Mouse (Mus musculus) heart, postnatal 14 days (tissue): Measurements from ENCODE around the gene Stx1a. TPM values are rescaled to one million over a fixed set of nuclear protein-coding genes. Genes with fewer than 3 reads are reported as not detected.

Experiments
- DNase-seq, 2 experiments: peaks; one replicate each; pipeline ENCODE4 v3.0.0; 2021 to 2022
- intact Hi-C: fragments of 180-260 bp; cut with DNase I; formaldehyde crosslinking; loops from one replicate; pipeline ENCODE4 v1.15.1; 2025
- total RNA-seq, 2 experiments: library from RNA; stranded (reverse); gene quantifications; 2 replicates each; pipeline ENCODE4 v1.2.3; 2021

Gene Stx1a
- total RNA-seq, 2 experiments from 2014 or later, result 2.6 to 4.3 TPM

DNA sequence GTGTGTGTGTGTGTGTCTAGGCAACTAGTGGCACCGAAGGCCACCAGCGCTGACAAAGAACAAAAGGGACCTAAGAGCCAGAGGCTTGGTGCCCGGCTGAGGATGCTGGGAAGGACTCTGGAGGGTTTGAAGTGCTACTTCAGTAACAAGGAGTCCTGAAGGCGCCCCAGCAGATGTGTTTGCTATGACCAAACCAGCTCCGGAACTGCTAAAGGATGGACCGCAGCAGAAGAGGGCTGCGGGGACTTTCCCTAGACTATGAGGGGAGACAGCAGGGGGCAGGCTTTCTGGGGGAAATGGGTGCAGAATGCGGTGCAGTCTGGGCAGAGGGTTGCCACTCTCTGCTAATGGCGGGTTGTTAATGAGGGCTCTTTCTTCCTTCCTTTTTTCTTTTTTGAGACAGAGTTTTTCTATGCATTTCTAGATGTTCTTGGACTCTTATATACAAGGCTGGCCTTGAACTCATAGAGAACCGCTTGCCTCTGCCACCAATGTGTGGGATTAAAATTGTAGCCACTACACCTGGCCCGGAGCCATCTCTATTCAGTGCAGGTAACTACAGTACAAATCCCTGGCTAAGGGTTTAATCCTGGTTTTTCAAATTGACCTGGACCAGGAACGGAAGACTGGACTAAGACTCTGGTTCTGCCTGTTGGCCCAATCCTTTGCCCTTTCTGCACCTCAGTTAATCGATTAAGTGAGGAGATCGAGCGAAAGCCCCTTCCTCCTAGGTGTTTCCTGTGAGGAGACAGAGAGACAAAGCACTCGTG, 15.3 kb upstream of the Stx1a start:
- no peak for DNase-seq
- intact Hi-C loops, result no loop called here

DNA sequence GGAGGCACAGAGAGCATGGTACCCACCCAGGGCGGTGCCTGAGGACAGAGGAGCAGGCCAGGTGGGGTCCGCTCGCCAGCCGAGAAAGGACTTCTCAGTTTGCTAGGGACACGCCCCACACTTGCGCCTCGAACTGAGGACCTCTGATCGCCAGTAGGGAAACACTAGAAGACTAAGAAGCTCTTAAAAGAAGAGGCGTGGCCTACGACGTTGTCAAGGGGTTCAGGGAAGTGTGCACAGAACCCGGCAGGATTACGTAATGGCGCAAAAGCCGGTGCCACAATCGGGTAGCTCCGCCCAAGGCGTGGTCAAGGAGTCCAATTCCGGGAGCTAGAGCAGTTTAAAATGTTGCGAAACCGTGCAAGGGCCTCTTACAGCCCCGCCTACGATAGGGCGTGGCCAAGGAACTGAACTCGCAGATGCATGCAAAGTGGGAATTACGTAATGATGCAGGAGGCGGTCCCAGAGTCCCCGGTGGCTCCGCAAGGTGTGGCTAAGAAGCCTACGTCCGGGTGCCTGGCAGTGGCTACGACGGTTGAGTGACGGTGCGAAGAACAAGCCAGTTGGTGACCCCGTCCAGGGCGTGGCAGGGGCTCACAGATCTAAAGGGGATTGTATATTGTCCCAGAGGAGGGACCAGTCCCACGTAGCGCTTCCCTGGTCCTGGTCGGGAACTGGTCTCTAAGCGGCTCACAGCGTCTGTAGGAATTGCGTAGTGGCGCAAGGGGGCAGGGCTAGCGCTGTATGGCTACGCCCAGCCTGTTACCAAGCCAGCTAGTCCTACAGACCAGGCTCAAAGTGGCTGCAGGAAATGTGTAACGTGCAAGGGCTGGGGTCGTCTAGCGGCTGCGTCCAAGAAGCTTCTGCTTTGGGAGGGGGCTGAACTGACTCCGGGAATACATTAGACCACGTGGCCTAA, 14.4 kb upstream of the Stx1a start, which contains the start of gene Abhd11:
Gene Abhd11 (plus strand): TSS at position 482 of the 919 bp plus-strand sequence.
- intact Hi-C loops, result no loop called here
- DNase-seq, result peak; percentile 97 to 98

DNA sequence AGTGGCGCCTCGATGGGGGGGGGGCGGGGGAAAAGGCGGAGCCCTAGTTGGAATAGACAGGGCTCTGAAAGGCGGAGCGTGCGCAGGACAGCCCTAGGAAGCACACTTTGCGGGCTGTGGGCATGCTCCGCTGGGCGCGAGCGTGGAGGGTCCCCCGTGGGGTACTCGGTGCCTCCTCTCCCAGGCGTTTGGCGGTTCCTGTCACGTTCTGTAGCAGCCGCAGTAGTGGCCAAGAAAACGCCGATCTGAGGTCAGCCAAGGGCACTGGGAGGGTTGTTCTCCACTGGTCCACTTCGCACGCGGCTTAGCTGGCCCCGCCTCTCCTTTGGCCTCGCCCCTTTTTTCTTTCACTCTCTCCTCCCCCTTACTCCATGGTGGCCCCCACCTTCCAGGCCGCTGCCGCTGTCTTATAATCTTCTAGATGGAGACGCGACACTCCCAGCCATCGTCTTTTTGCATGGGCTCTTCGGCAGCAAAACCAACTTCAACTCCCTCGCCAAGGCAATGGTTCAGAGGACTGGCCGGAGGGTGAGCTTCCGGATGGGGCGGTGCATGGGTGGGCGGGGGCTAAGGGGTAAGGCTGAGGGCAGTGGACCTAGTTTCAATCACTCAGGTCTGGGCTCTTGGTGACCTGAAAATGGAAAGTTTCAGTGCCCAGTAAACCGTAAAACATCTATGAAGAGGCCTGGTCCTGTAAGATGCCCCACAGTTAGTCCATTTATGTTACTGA, 13.5 kb upstream of the Stx1a start:
- DNase-seq, result peak; percentile 84
- intact Hi-C loops, result loop anchor here (10.0 kb wide), 1 partner anchor 95 kb away; no protein-coding TSS in a partner anchor

DNA sequence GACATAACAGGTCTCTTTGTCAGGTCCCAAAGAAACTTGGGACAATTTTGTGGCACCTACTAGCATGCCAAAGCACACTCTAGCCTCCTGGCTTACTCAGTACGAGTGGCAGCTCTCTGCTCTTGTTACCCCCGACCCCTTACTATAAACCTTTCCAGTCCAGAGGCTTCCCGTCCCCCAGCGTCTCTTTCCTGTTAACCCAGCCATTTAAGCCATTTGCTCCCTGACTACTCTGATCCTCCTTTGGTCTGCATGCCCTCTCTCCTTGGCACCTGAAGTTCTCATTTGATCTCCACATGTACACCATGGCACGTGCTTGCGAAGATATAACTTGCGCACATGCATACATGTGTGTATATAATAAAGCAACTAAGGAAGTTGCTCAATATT, 13.0 kb upstream of the Stx1a start:
- DNase-seq, result no peak
- intact Hi-C loops, result loop anchor here (10.0 kb wide), 1 partner anchor 94 kb away; no protein-coding TSS in a partner anchor

DNA sequence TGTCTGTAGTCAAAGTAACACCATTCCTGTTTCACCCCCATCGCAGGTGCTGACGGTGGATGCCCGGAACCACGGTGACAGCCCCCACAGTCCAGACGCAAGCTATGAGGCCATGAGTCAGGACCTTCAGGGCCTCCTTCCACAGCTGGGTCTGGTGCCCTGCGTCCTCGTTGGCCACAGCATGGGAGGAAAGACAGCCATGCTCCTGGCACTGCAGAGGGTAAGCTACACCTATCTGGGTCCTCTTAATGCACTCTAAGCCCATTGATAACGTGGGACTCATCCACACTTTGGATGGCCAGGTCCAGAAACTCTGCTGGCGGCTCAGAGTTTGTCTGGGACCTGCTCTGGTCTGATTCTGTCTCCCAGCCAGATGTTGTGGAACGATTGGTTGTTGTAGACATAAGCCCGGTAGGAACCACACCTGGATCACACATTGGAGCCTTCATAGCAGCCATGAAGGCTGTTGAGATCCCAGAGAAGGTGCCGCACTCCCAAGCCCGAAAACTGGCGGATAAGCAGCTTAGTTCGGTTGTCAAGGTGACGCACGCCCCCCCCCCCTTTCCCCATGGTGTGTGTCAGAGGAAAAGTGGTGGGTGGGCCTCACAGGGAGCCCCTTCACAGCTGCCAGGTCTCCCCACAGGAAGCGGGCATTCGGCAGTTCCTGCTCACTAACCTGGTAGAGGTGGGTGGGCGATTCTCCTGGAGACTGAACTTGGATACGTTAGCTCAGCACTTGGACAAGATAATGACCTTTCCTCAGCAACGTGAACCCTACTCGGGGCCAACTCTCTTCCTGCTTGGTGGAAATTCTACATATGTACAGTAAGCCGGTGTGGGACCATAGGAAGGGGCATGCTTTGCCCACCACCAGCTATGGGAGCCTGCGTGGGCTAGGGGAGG, 12.2 kb upstream of the Stx1a start:
- intact Hi-C loops, result loop anchor here (10.0 kb wide), 1 partner anchor 94 kb away; no protein-coding TSS in a partner anchor
- no peak for DNase-seq

DNA sequence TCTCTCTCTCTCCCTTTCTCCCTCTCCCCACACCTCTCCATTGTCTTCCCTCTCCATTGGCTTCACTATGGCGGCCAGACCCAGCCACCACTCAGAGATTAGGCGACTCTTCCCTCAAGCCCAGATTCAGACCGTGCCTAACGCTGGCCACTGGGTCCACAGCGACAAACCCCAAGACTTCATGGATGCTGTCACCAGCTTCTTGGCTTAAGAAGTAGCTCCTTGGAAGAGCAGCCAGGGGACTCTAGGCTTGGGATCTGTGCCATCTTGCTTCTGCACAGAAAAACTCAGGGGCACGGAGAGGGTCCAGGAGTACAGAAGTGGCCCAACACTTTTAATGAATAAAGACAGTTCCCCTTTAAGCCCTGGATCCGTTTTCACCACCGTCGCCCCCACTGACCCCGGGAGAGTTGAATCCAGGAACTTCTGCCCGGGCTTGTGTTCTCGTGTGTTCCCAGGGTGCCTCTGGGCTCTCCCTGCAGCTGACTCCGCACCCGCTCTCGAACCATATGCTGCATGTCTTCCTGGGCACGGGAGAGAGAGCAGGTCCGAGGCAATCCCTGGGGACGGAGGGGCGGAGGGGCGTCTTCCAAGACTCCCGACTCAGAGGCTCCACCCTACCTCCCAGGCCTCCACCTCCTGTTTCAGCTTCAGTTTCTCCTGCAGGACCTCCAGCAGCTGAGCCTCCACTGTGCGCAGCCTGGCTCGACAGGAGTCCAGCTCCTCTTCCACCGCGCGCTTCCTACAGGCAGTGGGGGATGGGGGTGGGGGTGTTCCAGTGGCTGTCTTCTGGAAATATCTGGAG, 11.3 kb upstream of the Stx1a start:
- no peak for DNase-seq
- intact Hi-C loops, result loop anchor here (10.0 kb wide), 1 partner anchor 93 kb away; no protein-coding TSS in a partner anchor

DNA sequence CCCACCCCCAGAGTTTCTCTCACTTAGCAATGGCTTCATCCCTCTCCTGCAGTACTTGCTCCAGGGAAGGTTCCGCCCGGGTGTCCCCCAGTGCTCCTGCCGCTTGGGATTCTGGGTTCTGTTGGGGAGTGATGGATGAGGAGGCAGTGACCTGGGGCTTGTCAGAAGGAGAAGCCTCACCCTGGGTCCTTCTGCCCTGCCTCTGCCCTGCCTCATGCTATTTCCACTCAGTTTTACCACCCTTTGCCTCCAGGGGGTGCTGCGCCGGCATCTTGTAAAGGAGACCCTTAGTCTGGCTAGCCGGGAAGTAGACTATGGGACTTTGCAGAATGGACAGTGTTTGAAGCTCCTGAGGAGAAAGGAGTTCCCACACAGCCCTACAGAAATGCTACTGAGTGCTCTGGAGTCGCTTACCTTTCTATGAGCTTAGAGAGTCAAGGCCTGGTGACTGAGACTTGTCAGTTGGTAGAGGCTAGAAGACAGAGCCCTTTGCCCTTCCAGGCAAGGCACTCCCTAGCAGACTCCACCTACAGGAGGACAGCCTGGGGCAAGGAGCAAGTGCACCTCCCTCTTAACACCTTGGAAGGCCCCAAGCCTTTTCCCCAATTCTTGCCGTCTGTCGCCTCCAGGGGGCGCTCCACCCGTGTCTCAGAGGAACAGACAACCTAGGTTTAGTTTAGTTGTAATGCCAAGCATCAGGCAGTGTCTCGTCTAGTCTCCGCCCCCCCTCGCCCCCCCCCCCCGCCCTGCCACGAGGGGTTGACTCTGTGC, 10.4 kb upstream of the Stx1a start:
- intact Hi-C loops, result loop anchor here (10.0 kb wide), 1 partner anchor 92 kb away; no protein-coding TSS in a partner anchor
- peak; percentile 79 to 84 for DNase-seq

DNA sequence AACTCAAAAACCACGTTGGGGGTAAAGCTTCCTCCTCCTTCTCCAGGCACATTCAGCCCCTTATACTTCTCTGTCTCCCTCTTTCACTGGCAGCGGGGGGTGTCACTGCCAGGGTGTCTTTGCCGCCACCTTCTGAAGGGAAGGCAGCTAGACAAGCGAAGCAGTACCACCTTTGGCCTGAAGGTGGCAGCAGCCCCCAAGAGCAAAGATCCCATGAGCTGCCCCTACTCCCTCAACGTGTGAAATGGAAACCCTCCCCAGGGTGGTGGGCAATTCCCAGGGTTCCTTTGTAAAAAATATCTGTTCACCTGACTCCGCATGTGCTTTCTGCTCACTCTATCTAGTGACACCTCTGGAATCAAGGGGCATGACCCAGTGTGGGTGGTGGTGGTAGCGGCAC, 7.8 kb upstream of the Stx1a start:
- intact Hi-C loops, result loop anchor here (2.0 to 10.0 kb wide), 4 partner anchors 57 to 267 kb away; no protein-coding TSS in a partner anchor
- peak; percentile 86 to 93 for DNase-seq

DNA sequence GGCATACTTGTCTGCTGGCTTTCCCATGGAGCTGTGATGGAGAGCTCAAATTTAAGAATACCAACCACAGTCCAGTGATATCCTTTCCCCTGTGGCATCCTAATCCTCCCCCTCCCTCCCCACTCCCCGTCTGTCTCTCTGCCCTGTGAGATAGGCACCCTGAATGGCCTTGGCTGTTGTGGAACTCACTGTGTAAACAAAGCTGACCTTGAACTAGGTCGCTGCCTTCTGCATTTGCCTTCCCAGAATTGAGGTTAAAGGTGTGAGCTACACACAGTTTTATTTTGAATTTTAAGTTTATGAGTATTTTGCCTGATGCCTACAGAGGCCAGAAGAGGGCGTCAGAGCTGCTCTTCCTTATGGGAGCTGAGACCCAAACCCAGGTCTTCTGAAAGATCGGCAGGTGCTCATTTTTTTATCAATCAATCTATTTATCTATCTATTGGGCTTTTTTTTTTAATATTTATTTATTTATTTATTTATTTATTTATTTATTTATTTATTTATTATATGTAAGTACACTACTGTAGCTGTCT, 7.0 kb upstream of the Stx1a start:
- intact Hi-C loops, result loop anchor here (5.0 to 10.0 kb wide), 3 partner anchors 56 to 266 kb away; no protein-coding TSS in a partner anchor
- no peak for DNase-seq

DNA sequence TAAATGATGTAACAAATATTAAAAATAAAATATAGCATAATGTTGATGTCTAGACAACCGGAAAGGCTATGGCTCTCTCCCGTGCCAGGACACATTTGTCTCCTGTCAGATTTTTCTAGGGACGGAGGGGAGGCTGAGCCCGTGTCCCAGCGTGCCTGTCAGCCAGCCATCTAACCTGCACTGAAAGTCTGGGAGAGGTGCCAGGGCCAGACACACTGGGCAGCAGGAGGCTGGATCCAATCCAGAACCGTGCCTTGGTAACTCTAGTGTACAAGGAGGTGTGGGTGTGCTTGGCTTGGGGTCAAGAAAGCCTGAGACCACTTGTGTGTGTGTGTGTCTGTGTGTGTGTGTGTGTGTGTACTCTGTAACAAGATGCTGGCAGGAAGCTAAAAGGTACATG, 1.5 kb upstream of the Stx1a start:
- peak; percentile 69 to 80 for DNase-seq
- intact Hi-C loops, result no loop called here

DNA sequence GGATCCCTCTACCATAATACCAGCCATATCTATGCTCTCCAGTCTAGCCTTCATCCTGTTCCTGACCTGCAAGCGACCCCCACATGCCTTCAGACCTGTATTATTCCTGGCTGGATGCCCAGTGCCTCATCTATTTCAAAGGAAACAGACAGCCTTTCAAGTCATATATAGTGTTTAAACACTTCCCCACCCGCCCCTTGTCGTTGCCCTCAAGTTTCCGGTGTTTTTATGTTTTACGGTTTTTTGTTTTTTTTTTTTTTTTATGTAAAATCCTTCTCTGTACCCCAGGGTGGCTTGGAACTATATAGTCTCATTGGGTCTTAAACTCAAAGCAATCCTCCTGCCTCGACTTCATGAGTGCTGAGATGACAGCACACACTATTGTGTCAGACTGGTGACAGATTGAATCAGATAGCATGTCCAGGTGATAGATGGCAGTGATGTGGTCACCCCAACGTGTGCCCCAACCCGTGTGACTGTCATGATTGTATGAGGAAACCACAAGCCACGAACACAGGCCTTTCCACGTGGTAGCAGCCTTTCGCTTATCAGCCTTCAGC, 1.5 kb downstream of the Stx1a start:
- intact Hi-C loops, result no loop called here
- no peak for DNase-seq

DNA sequence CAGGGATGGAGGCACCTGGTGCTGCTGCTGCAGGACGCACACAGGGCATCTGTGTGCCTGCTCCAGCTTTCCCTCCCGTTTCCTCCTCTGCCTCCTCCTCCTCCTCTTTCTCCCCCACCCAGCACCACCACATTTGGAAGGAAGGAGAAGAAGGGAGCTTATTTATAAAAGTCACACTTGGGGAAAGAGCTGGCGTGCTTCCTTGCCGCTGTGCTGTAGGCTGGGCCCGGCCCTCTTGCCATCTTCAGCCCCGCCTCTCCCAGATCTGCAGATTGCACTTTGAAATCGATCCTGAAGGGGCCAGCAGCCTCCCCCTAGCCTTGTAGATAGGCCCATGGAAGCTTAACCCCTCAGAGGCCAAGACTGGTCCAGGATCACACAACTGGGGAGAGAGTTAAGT, 2.6 kb downstream of the Stx1a start:
- no peak for DNase-seq
- intact Hi-C loops, result no loop called here

DNA sequence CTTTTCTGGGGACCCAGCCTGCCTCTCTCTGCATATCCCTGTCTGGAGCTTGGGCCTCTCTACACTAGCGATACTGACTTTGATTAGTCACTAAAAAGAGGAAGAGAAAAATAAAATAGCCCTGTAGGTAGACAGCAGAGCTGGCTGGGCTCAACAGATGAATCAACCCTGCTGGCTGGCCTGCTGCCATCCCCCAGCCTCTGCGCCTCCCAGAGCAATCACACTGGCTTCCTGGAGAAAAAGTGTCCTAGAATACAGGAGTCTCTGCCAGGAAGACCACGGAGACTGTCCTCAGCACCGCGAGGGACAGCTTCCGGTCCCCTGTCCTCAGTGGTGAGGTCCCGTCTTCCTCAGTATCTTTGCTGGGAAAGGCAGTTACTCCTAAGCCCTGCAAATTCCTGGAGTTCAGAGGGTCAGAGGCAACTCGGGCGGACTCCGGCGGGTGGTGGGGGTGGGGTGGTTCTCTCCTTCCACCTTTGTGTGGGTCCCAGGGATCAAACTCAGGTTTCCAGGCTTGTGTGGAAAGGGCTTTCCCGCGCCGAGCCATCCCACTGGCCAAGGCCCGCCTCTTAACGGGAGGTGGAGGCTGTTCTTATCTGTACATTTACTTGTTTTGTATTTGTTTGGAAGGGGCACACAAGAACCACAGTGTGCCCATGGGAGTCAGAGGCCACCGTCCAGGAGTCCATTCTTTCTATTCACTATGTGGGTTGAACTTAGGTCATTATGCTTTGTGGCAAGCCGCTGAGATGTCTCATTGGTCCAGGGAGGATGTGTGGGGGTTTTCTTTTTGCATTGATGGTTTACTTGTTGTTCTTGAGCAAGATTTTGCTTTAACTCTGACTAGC, 5.9 kb downstream of the Stx1a start:
- DNase-seq, result peak; percentile 67 to 69
- intact Hi-C loops, result no loop called here

DNA sequence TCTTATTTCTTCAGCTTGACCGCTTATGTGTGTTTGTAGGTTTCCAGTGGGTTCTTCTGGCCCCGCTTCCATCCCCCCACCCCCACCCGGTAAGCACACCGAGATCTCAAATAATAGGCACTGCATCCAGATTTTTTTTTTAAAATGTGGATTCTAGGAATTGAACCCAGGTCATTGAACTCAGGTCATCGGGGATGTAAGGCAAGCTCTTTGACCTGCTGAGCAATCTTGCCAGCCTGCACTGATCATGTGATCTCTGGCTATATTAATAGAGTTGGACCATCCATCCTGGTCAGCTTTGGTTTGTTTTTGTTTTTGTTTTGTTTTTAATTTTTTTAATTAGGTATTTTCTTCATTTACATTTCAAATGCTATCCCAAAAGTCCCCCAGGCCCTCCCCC, 9.3 kb downstream of the Stx1a start:
- intact Hi-C loops, result no loop called here
- no peak for DNase-seq

DNA sequence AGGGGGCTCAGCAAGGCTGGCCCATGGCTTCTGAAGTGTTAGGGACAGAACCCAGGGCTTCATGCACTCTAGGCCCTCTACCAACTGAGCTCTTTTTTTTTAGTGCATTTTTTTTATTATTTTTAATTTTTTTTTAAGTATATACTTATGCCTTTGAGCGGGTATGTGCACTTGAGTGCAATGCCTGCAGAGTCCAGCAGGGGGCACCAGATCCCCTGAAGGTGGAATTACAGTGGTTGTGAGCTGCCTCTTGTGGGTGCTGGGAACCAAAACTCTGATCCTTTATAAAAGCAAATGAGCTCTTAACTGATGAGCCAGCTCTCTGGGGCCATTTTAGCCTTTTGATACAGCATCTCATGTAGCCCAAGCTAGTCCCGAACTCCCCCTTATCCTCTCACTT, 11.3 kb downstream of the Stx1a start:
- intact Hi-C loops, result no loop called here
- no peak for DNase-seq
